20 mouse cellular contexts compared by ENCODE assay signal in the genomic region with DNA sequence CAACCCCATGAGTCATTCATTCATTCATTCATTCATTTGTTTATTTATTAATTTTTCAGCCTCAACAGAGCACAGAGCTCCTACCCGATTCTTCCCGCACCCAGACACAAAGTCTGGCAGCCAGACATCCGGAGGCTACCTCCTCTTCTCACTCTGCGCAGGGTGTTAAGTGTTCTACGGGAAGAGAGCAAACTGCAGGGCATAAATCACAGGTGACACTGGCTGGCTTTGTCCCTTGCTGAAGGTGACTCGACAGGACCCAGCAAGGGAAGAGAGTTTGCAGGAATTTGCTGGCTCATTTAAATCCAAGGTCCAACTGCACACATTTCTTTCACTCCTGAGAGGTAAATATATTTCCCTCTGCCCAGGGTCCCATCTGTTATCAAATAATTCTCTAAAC. TPM values are rescaled to one million over a fixed set of nuclear protein-coding genes. Genes with fewer than 3 reads are reported as not detected.
DNase-seq lines count a peak whose midpoint lies in the region; ATAC-seq lines count a peak whose summit lies in the region.
"Had no signal": no experiment of that assay in that cellular context is flagged by ENCODE, and none has a peak within 500 bp of the region (broad histone marks: within the 10 kb centered on the region; RNA-seq: fewer than 3 reads in every experiment).

No protein-coding gene starts in this region.

- no peak overlapping the region for H3K9ac ChIP-seq in heart, embryonic 13.5 days
- H3K9ac ChIP-seq: liver, embryonic 12.5 days had no signal

- no peaks in the 10 kb centered on the region for H3K36me3 ChIP-seq in heart, embryonic 13.5 days
- no peaks in the 10 kb centered on the region for H3K36me3 ChIP-seq in megakaryocyte, embryonic 14.5 days (replicated peaks; ENCODE audit: low read length)
- H3K36me3 ChIP-seq: heart, embryonic 10.5 days; liver, embryonic 12.5 days had no signal

- no peaks in the 10 kb centered on the region for H3K9me3 ChIP-seq in heart, embryonic 13.5 days
- H3K9me3 ChIP-seq in megakaryocyte, embryonic 14.5 days: no peaks in the 10 kb centered on the region
- H3K9me3 ChIP-seq: heart, embryonic 10.5 days; liver, embryonic 12.5 days had no signal

- ATAC-seq in heart, embryonic 13.5 days (ENCODE audit: extremely low read depth, insufficient number of reproducible peaks, low FRiP score, low TSS enrichment): no peak
- ATAC-seq in megakaryocyte, adult 5-6 weeks (ENCODE audit: poor library complexity, severe bottlenecking): no peak
- ATAC-seq: activated CD4-positive, CD25-positive, alpha-beta regulatory T cell, adult 4 months; liver, embryonic 12.5 days; midbrain, embryonic 16.5 days had no signal

- no peak overlapping the region for H3K4me2 ChIP-seq in heart, embryonic 13.5 days
- H3K4me2 ChIP-seq: liver, embryonic 12.5 days had no signal

- peaks cover 53% of the 10 kb centered on the region for H3K4me1 ChIP-seq in heart, embryonic 13.5 days
- H3K4me1 ChIP-seq in megakaryocyte, embryonic 14.5 days: peaks cover 70% of the 10 kb centered on the region

- no peaks in the 10 kb centered on the region for H3K27me3 ChIP-seq in heart, embryonic 13.5 days (replicated peaks)
- no peaks in the 10 kb centered on the region for H3K27me3 ChIP-seq in megakaryocyte, embryonic 14.5 days (replicated peaks)

- H3K27ac ChIP-seq in heart, embryonic 13.5 days (replicated peaks): peak overlapping the region; percentile 65
- H3K27ac ChIP-seq: heart, embryonic 10.5 days; liver, embryonic 12.5 days had no signal

- DNase-seq in heart, postnatal 10 days: no peak
- DNase-seq in kidney, postnatal 36 days: peak; percentile 47 to 49
- no peak for DNase-seq in layer of hippocampus, adult 9-11 months
- no peak for DNase-seq in MN1 (ENCODE audit: low spot score)
- no peak for DNase-seq in cerebellum, adult 8-10 months
- DNase-seq: cerebellum, adult 2 months; lung, postnatal 4 days; thymus, postnatal 25 days had no signal

- 20% methylated on average over 6 of the region's 6 CpGs for WGBS in heart, embryonic 13.5 days

- no peak overlapping the region for H3K4me3 ChIP-seq in heart, embryonic 13.5 days
- peak overlapping the region; percentile 20 for H3K4me3 ChIP-seq in megakaryocyte, embryonic 14.5 days (replicated peaks)
- H3K4me3 ChIP-seq: heart, embryonic 10.5 days; liver, embryonic 12.5 days had no signal

- intact Hi-C loops in heart, postnatal 10 days (cut with DNase I): no loop called here

RNA-seq across cellular contexts. Expression of a gene that starts 9.8 kb away (rescaled TPM):
- 19.7 and 21.1 TPM in 2 replicates for polyA plus RNA-seq in heart, embryonic 13.5 days (2015; fragmentation: Nextera tagmentation; extraction: Ambion mirVana)
- total RNA-seq in heart, postnatal 10 days (2021): 10 to 100 TPM; 56.9 to 59.9 TPM
- polyA plus RNA-seq in megakaryocyte, embryonic 14.5 days (2012; ENCODE audit: insufficient read depth, low replicate concordance): 4.3 and 8.7 TPM in 2 replicates
- total RNA-seq in megakaryocyte, adult 5-6 weeks (2015): 44.1 and 47.0 TPM in 2 replicates
- 71.1 and 77.2 TPM in 2 replicates for total RNA-seq in megakaryocyte, adult 5-6 weeks (2017)

RNA-seq across cellular contexts. Expression of a gene that starts 15.4 kb away (rescaled TPM):
- not detected in 2 replicates for polyA plus RNA-seq in heart, embryonic 13.5 days (2015; fragmentation: Nextera tagmentation; extraction: Ambion mirVana)
- total RNA-seq in heart, postnatal 10 days (2021): not detected
- polyA plus RNA-seq in megakaryocyte, embryonic 14.5 days (2012; ENCODE audit: insufficient read depth, low replicate concordance): not detected in 2 replicates
- not detected in 2 replicates for total RNA-seq in megakaryocyte, adult 5-6 weeks (2015)
- not detected in 2 replicates for total RNA-seq in megakaryocyte, adult 5-6 weeks (2017)
- total RNA-seq: left cerebral cortex, adult 8-10 months; MEL had no signal
- polyA plus RNA-seq: activated CD4-positive, CD25-positive, alpha-beta regulatory T cell, adult 4 months; C2C12; cerebellum, adult 2 months; embryonic facial prominence, embryonic 11.5 days; heart, embryonic 10.5 days; liver, embryonic 12.5 days; midbrain, embryonic 16.5 days; neural tube, embryonic 14.5 days had no signal

RNA-seq across cellular contexts. Expression of a gene that starts 33.1 kb away (rescaled TPM):
- 21.6 and 22.3 TPM in 2 replicates for polyA plus RNA-seq in heart, embryonic 13.5 days (2015; fragmentation: Nextera tagmentation; extraction: Ambion mirVana)
- 10 to 100 TPM; 15.2 to 16.4 TPM for total RNA-seq in heart, postnatal 10 days (2021)
- polyA plus RNA-seq in megakaryocyte, embryonic 14.5 days (2012; ENCODE audit: insufficient read depth, low replicate concordance): 30.5 and 53.9 TPM in 2 replicates
- 14.4 and 14.6 TPM in 2 replicates for total RNA-seq in megakaryocyte, adult 5-6 weeks (2015)
- total RNA-seq in megakaryocyte, adult 5-6 weeks (2017): 15.7 and 16.0 TPM in 2 replicates

Comparison
In these comparisons a context has a peak if more than half of its experiments do, and no peak if none do; other contexts are left out.
1. DNase-seq: peak in kidney, postnatal 36 days (2 of 2); none in heart, postnatal 10 days (0 of 2), layer of hippocampus, adult 9-11 months (single experiment), MN1 (single experiment) and cerebellum, adult 8-10 months (single experiment).